ENCODE assay signal across 23 mouse cellular contexts in the genomic region with DNA sequence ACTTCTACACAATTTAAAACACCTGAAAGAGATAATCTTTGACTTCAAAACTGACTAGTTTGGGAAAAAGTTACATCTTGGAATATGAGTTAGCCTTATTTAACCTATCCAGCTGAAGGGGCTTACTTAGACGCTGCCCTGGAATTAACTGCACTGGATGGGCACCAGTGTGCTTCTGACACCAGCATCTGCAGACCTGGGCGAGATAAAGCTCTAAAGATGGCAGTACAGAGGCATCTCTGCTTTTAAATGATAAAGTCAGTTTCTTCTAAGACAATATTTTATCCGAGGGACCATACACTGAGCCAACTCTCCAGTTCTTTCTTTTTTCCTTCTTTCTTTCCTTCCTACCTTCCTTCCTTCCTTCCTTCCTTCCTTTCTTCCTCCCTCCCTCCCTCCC. TPM values are rescaled to one million over a fixed set of nuclear protein-coding genes. Genes with fewer than 3 reads are reported as not detected.
A peak's percentile ranks its signal among the peaks of the same experiment; 100 is the strongest.
DNase-seq lines count a peak whose midpoint lies in the region; ATAC-seq and TF ChIP-seq lines count a peak whose summit lies in the region.
"Had no signal": no experiment of that assay in that cellular context is flagged by ENCODE, and none has a peak within 500 bp of the region (broad histone marks: within the 10 kb centered on the region; RNA-seq: fewer than 3 reads in every experiment).

No protein-coding gene starts in this region.

- peaks cover 9% of the 10 kb centered on the region for H3K27me3 ChIP-seq in liver, embryonic 14.5 days (ENCODE audit: control insufficient read depth, insufficient read depth, low read length)
- H3K27me3 ChIP-seq in midbrain, embryonic 14.5 days (ENCODE audit: control insufficient read depth, insufficient read depth, low read length), result no peaks in the 10 kb centered on the region
- H3K27me3 ChIP-seq in midbrain, embryonic 15.5 days (replicated peaks), result no peaks in the 10 kb centered on the region
- H3K27me3 ChIP-seq: embryonic facial prominence, embryonic 15.5 days; forebrain, embryonic 13.5 days; heart, embryonic 12.5 days; hindbrain, embryonic 15.5 days; Patski had no signal

- intact Hi-C loops in heart, postnatal 25 days (cut with DNase I), result no loop called here

- no peak overlapping the region for H3K4me3 ChIP-seq in liver, embryonic 14.5 days (ENCODE audit: insufficient read depth in 1 of 2, low read depth in 2 of 2, low read length in 2 of 2)
- H3K4me3 ChIP-seq in midbrain, embryonic 14.5 days (replicated peaks; ENCODE audit: low read depth, low read length), result no peak overlapping the region
- H3K4me3 ChIP-seq in midbrain, embryonic 15.5 days, result no peak overlapping the region
- H3K4me3 ChIP-seq: embryonic facial prominence, embryonic 15.5 days; forebrain, embryonic 13.5 days; heart, embryonic 12.5 days; hindbrain, embryonic 15.5 days had no signal

- no peaks in the 10 kb centered on the region for H3K9me3 ChIP-seq in liver, embryonic 14.5 days (ENCODE audit: control insufficient read depth, low read length)
- no peaks in the 10 kb centered on the region for H3K9me3 ChIP-seq in midbrain, embryonic 14.5 days (ENCODE audit: control insufficient read depth, low read length)
- H3K9me3 ChIP-seq in midbrain, embryonic 15.5 days, result no peaks in the 10 kb centered on the region
- H3K9me3 ChIP-seq: embryonic facial prominence, embryonic 15.5 days; forebrain, embryonic 13.5 days; heart, embryonic 12.5 days; hindbrain, embryonic 15.5 days had no signal

- no peak for TF ChIP-seq CTCF in liver, embryonic 14.5 days (IDR thresholded peaks at IDR 0.05; ENCODE audit: low read depth)

- 14% methylated on average over 3 of the region's 3 CpGs for WGBS in liver, embryonic 14.5 days (ENCODE audit: insufficient replicate concordance)
- WGBS in midbrain, embryonic 14.5 days, result 71% methylated on average over 3 of the region's 3 CpGs
- WGBS in midbrain, embryonic 15.5 days, result 71% methylated on average over 3 of the region's 3 CpGs

- DNase-seq in c-Kit-positive CD71-positive TER-119-positive erythroid progenitor cells, embryonic 14.5 days (ENCODE audit: low spot score), result peak; percentile 66
- peak; percentile 52 for DNase-seq in liver
- DNase-seq in liver, embryonic 14.5 days (ENCODE audit: low read depth in 3 of 3, low spot score in 3 of 3), result peak; percentile 50 to 60 (median 56)
- no peak for DNase-seq in heart, postnatal 25 days (ENCODE audit: low spot score)
- no peak for DNase-seq in midbrain, embryonic 14.5 days
- no peak for DNase-seq in neural tube, embryonic 10.5 days (ENCODE audit: extremely low spot score, low spot score)
- DNase-seq: adrenal gland, postnatal 14 days; cerebellum, adult 2 months; cerebellum, postnatal 14 days; embryo, embryonic 11 days; forebrain, postnatal 0 days; gastrocnemius, postnatal 14 days; heart, postnatal 36 days had no signal

- ATAC-seq in liver, embryonic 14.5 days (ENCODE audit: insufficient read depth), result peak; percentile 87
- peak; percentile 65 for ATAC-seq in megakaryocyte progenitor cell, adult 5-6 weeks (replicated peaks; ENCODE audit: poor library complexity)
- no peak for ATAC-seq in midbrain, embryonic 14.5 days (ENCODE audit: low FRiP score, low TSS enrichment)
- ATAC-seq in midbrain, embryonic 15.5 days (replicated peaks), result no peak
- ATAC-seq: activated CD4-positive, CD25-positive, alpha-beta regulatory T cell, adult 4 months; forebrain, embryonic 13.5 days; forebrain, postnatal 0 days; Patski had no signal

- peak overlapping the region; percentile 76 for H3K27ac ChIP-seq in liver, embryonic 14.5 days
- H3K27ac ChIP-seq in midbrain, embryonic 14.5 days (replicated peaks; ENCODE audit: low read depth, low read length), result no peak overlapping the region
- no peak overlapping the region for H3K27ac ChIP-seq in midbrain, embryonic 15.5 days
- H3K27ac ChIP-seq: embryonic facial prominence, embryonic 15.5 days; forebrain, embryonic 13.5 days; hindbrain, embryonic 15.5 days had no signal

- peak overlapping the region; percentile 38 for H3K4me2 ChIP-seq in liver, embryonic 14.5 days (ENCODE audit: low read depth)
- no peak overlapping the region for H3K4me2 ChIP-seq in midbrain, embryonic 14.5 days (ENCODE audit: low read length)
- no peak overlapping the region for H3K4me2 ChIP-seq in midbrain, embryonic 15.5 days
- H3K4me2 ChIP-seq: embryonic facial prominence, embryonic 15.5 days; forebrain, embryonic 13.5 days; heart, embryonic 12.5 days; hindbrain, embryonic 15.5 days had no signal

- H3K4me1 ChIP-seq in liver, embryonic 14.5 days (replicated peaks; ENCODE audit: control insufficient read depth in 2 of 2, insufficient read depth in 2 of 2, low read length in 1 of 2), result peaks cover 35 to 37% of the 10 kb centered on the region in 2 experiments
- peaks cover 11% of the 10 kb centered on the region; the same call in 1 of the 2 replicates for H3K4me1 ChIP-seq in midbrain, embryonic 14.5 days (ENCODE audit: control insufficient read depth, insufficient read depth, low read length)
- H3K4me1 ChIP-seq in midbrain, embryonic 15.5 days, result peaks cover 16% of the 10 kb centered on the region

- peak overlapping the region; percentile 23; the same call in 1 of the 2 replicates for H3K9ac ChIP-seq in liver, embryonic 14.5 days (replicated peaks)
- H3K9ac ChIP-seq in midbrain, embryonic 14.5 days (replicated peaks; ENCODE audit: low read length), result no peak overlapping the region
- H3K9ac ChIP-seq in midbrain, embryonic 15.5 days, result no peak overlapping the region
- H3K9ac ChIP-seq: embryonic facial prominence, embryonic 15.5 days; forebrain, embryonic 13.5 days; forebrain, postnatal 0 days; heart, embryonic 12.5 days; hindbrain, embryonic 15.5 days had no signal

- peak; percentile 71 for TF ChIP-seq EP300 in liver, embryonic 14.5 days (IDR thresholded peaks at IDR 0.05; ENCODE audit: low read depth)

- no peaks in the 10 kb centered on the region for H3K36me3 ChIP-seq in liver, embryonic 14.5 days (replicated peaks; ENCODE audit: control insufficient read depth, insufficient read depth, low read depth)
- H3K36me3 ChIP-seq in midbrain, embryonic 14.5 days (ENCODE audit: control insufficient read depth, insufficient read depth, low read length), result no peaks in the 10 kb centered on the region
- no peaks in the 10 kb centered on the region for H3K36me3 ChIP-seq in midbrain, embryonic 15.5 days (replicated peaks)
- H3K36me3 ChIP-seq: embryonic facial prominence, embryonic 15.5 days; heart, embryonic 12.5 days; hindbrain, embryonic 15.5 days had no signal

RNA-seq across cellular contexts. Expression of a gene that starts 9.1 kb away (rescaled TPM):
- 8.1 and 8.6 TPM in 2 replicates for polyA plus RNA-seq in liver, embryonic 14.5 days (2012; rRNA removed)
- polyA plus RNA-seq in liver, embryonic 14.5 days (2014; fragmentation: Nextera tagmentation; extraction: Ambion mirVana), result 7.6 and 9.9 TPM in 2 replicates
- total RNA-seq in megakaryocyte progenitor cell, adult 5-6 weeks (2015), result 2.0 and 2.2 TPM in 2 replicates
- 4.8 and 5.6 TPM in 2 replicates for total RNA-seq in megakaryocyte progenitor cell, adult 5-6 weeks (2017)
- total RNA-seq in heart, postnatal 25 days (2021), result 10 to 100 TPM; 22.1 to 23.1 TPM
- 10.3 and 10.4 TPM in 2 replicates for polyA plus RNA-seq in midbrain, embryonic 14.5 days (2014; fragmentation: Nextera tagmentation; extraction: Ambion mirVana)
- polyA plus RNA-seq in midbrain, embryonic 15.5 days (2015; fragmentation: Nextera tagmentation; extraction: Ambion mirVana), result 14.3 and 16.7 TPM in 2 replicates

RNA-seq across cellular contexts. Expression of a gene that starts 19.0 kb away (rescaled TPM):
- 0.13 and 0.18 TPM in 2 replicates for polyA plus RNA-seq in liver, embryonic 14.5 days (2012; rRNA removed)
- polyA plus RNA-seq in liver, embryonic 14.5 days (2014; fragmentation: Nextera tagmentation; extraction: Ambion mirVana), result 0.05 TPM in 1 of 2 replicates, not detected in the other
- 0.20 TPM in 1 of 2 replicates, not detected in the other for total RNA-seq in megakaryocyte progenitor cell, adult 5-6 weeks (2015)
- total RNA-seq in megakaryocyte progenitor cell, adult 5-6 weeks (2017), result 0.04 TPM in 1 of 2 replicates, not detected in the other
- total RNA-seq in heart, postnatal 25 days (2021), result 1 to 10 TPM in 1 of 2 experiments, under 1 TPM in 1; 0.52 to 1.2 TPM
- 21.2 and 23.6 TPM in 2 replicates for polyA plus RNA-seq in midbrain, embryonic 14.5 days (2014; fragmentation: Nextera tagmentation; extraction: Ambion mirVana)
- polyA plus RNA-seq in midbrain, embryonic 15.5 days (2015; fragmentation: Nextera tagmentation; extraction: Ambion mirVana), result 23.0 and 23.1 TPM in 2 replicates
- total RNA-seq: common myeloid progenitor, adult 5-6 weeks had no signal

RNA-seq across cellular contexts. Expression of a gene that starts 31.3 kb away (rescaled TPM):
- 17.8 and 19.3 TPM in 2 replicates for polyA plus RNA-seq in liver, embryonic 14.5 days (2012; rRNA removed)
- 24.5 and 26.2 TPM in 2 replicates for polyA plus RNA-seq in liver, embryonic 14.5 days (2014; fragmentation: Nextera tagmentation; extraction: Ambion mirVana)
- total RNA-seq in megakaryocyte progenitor cell, adult 5-6 weeks (2015), result 33.1 and 40.2 TPM in 2 replicates
- total RNA-seq in megakaryocyte progenitor cell, adult 5-6 weeks (2017), result 47.9 and 50.6 TPM in 2 replicates
- total RNA-seq in heart, postnatal 25 days (2021), result 10 to 100 TPM; 68.9 to 72.5 TPM
- 80.4 and 100 TPM in 2 replicates for polyA plus RNA-seq in midbrain, embryonic 14.5 days (2014; fragmentation: Nextera tagmentation; extraction: Ambion mirVana)
- polyA plus RNA-seq in midbrain, embryonic 15.5 days (2015; fragmentation: Nextera tagmentation; extraction: Ambion mirVana), result 122 and 123 TPM in 2 replicates

RNA-seq across cellular contexts. Expression of a gene that starts 38.3 kb away (rescaled TPM):
- polyA plus RNA-seq in liver, embryonic 14.5 days (2012; rRNA removed), result 867 and 921 TPM in 2 replicates
- polyA plus RNA-seq in liver, embryonic 14.5 days (2014; fragmentation: Nextera tagmentation; extraction: Ambion mirVana), result 643 and 646 TPM in 2 replicates
- total RNA-seq in megakaryocyte progenitor cell, adult 5-6 weeks (2015), result 2,069 and 2,075 TPM in 2 replicates
- 838 and 883 TPM in 2 replicates for total RNA-seq in megakaryocyte progenitor cell, adult 5-6 weeks (2017)
- 100 to 1,000 TPM; 253 to 266 TPM for total RNA-seq in heart, postnatal 25 days (2021)
- polyA plus RNA-seq in midbrain, embryonic 14.5 days (2014; fragmentation: Nextera tagmentation; extraction: Ambion mirVana), result 529 and 586 TPM in 2 replicates
- 322 and 332 TPM in 2 replicates for polyA plus RNA-seq in midbrain, embryonic 15.5 days (2015; fragmentation: Nextera tagmentation; extraction: Ambion mirVana)

RNA-seq across cellular contexts. Expression of a gene that starts 39.2 kb away (rescaled TPM):
- polyA plus RNA-seq in liver, embryonic 14.5 days (2012; rRNA removed), result 0.27 and 0.31 TPM in 2 replicates
- polyA plus RNA-seq in liver, embryonic 14.5 days (2014; fragmentation: Nextera tagmentation; extraction: Ambion mirVana), result 0.20 and 0.50 TPM in 2 replicates
- total RNA-seq in megakaryocyte progenitor cell, adult 5-6 weeks (2015), result 0.12 and 0.68 TPM in 2 replicates
- total RNA-seq in megakaryocyte progenitor cell, adult 5-6 weeks (2017), result 0.96 TPM in 1 of 2 replicates, not detected in the other
- total RNA-seq in heart, postnatal 25 days (2021), result under 1 TPM; 0.49 to 0.89 TPM
- polyA plus RNA-seq in midbrain, embryonic 14.5 days (2014; fragmentation: Nextera tagmentation; extraction: Ambion mirVana), result 0.22 and 0.38 TPM in 2 replicates
- polyA plus RNA-seq in midbrain, embryonic 15.5 days (2015; fragmentation: Nextera tagmentation; extraction: Ambion mirVana), result 0.54 and 0.88 TPM in 2 replicates
- total RNA-seq: common myeloid progenitor, adult 5-6 weeks; gastrocnemius, adult 18-20 months had no signal

Comparison
In these comparisons a context has a peak if more than half of its experiments do, and no peak if none do; other contexts are left out.
1. DNase-seq: peak in c-Kit-positive CD71-positive TER-119-positive erythroid progenitor cells, embryonic 14.5 days (single experiment), liver (single experiment) and liver, embryonic 14.5 days (3 of 3); none in heart, postnatal 25 days (single experiment), midbrain, embryonic 14.5 days (single experiment) and neural tube, embryonic 10.5 days (single experiment).
2. ATAC-seq: peak in liver, embryonic 14.5 days (single experiment) and megakaryocyte progenitor cell, adult 5-6 weeks (single experiment); none in midbrain, embryonic 14.5 days (single experiment) and midbrain, embryonic 15.5 days (single experiment).
3. RNA of a gene that starts 19.0 kb away (polyA plus RNA-seq): 23.0 to 23.1 TPM in midbrain, embryonic 15.5 days and 21.2 to 23.6 TPM in midbrain, embryonic 14.5 days; 0.05 to 0.18 TPM in liver, embryonic 14.5 days; every median in the first group is over 10 times any median in the second.